Mouse (Mus musculus) cerebellum, postnatal 14 days (tissue): Measurements from ENCODE around the gene Dgkd.
A peak's percentile ranks its signal among the peaks of the same experiment; 100 is the strongest.

Experiments
- DNase-seq, 2 experiments: peaks; one replicate each; pipeline ENCODE4 v3.0.0; 2021; ENCODE audit warnings: mixed read lengths in 2 of 2

The Dgkd gene

GRCm38 (mm10) chr1:87849278-87849677 lies 3.8 kb upstream of the Dgkd start:
- DNase-seq, result no peak

- DNase-seq, result no peak
These were observed 1.7 kb upstream of the Dgkd start for GRCm38 (mm10) chr1:87851344-87851743.

- peak in 1 of 2 experiments; percentile 26 for DNase-seq
These were observed 851 bp upstream of the Dgkd start for GRCm38 (mm10) chr1:87852081-87852790.

GRCm38 (mm10) chr1:87853601-87854361 lies 694 bp downstream of the Dgkd start:
- peak; percentile 91 to 96 for DNase-seq

GRCm38 (mm10) chr1:87854411-87854810 lies 1.3 kb downstream of the Dgkd start:
- peak in 1 of 2 experiments; percentile 38 for DNase-seq

GRCm38 (mm10) chr1:87854851-87855251 lies 1.8 kb downstream of the Dgkd start:
- peak; percentile 44 to 64 for DNase-seq

- no peak for DNase-seq
These were observed 2.4 kb downstream of the Dgkd start for GRCm38 (mm10) chr1:87855522-87855921.

GRCm38 (mm10) chr1:87856823-87857222 lies 3.7 kb downstream of the Dgkd start:
- peak in 1 of 2 experiments; percentile 4 for DNase-seq

- peak in 1 of 2 experiments; percentile 27 for DNase-seq
These were observed 4.9 kb downstream of the Dgkd start for GRCm38 (mm10) chr1:87858031-87858430.

- no peak for DNase-seq
These were observed 5.4 kb downstream of the Dgkd start for GRCm38 (mm10) chr1:87858529-87858928.

- DNase-seq, result peak in 1 of 2 experiments; percentile 50
These were observed 10.5 kb downstream of the Dgkd start for GRCm38 (mm10) chr1:87863602-87864001.

GRCm38 (mm10) chr1:87864889-87865288 lies 11.8 kb downstream of the Dgkd start:
- DNase-seq, result no peak

- no peak for DNase-seq
These were observed 13.6 kb downstream of the Dgkd start for GRCm38 (mm10) chr1:87866672-87867071.

- peak in 1 of 2 experiments; percentile 67 for DNase-seq
These were observed 18.5 kb downstream of the Dgkd start for GRCm38 (mm10) chr1:87871546-87871945.

- no peak for DNase-seq
These were observed 20.0 kb downstream of the Dgkd start for GRCm38 (mm10) chr1:87873081-87873480.

- DNase-seq, result no peak
These were observed 23.0 kb downstream of the Dgkd start for GRCm38 (mm10) chr1:87876065-87876464.

- no peak for DNase-seq
These were observed 24.6 kb downstream of the Dgkd start for GRCm38 (mm10) chr1:87877552-87878283.

- DNase-seq, result no peak
These were observed 25.9 kb downstream of the Dgkd start for GRCm38 (mm10) chr1:87879034-87879433.

GRCm38 (mm10) chr1:87879494-87880325 lies 26.6 kb downstream of the Dgkd start:
- peak; percentile 90 to 94 for DNase-seq

- no peak for DNase-seq
These were observed 27.2 kb downstream of the Dgkd start for GRCm38 (mm10) chr1:87880326-87880627.

GRCm38 (mm10) chr1:87880856-87881255 lies 27.8 kb downstream of the Dgkd start:
- no peak for DNase-seq

- DNase-seq, result no peak
These were observed 28.6 kb downstream of the Dgkd start for GRCm38 (mm10) chr1:87881726-87882125.

- no peak for DNase-seq
These were observed 29.5 kb downstream of the Dgkd start for GRCm38 (mm10) chr1:87882554-87882953.
